Mouse (Mus musculus): ENCODE data around the gene 1110059E24Rik. TPM values are rescaled to one million over a fixed set of nuclear protein-coding genes. Genes with fewer than 3 reads are reported as not detected.

Gene 1110059E24Rik
- polyA plus RNA-seq, 1 experiment from 2014 or later: 19.6 TPM

DNA sequence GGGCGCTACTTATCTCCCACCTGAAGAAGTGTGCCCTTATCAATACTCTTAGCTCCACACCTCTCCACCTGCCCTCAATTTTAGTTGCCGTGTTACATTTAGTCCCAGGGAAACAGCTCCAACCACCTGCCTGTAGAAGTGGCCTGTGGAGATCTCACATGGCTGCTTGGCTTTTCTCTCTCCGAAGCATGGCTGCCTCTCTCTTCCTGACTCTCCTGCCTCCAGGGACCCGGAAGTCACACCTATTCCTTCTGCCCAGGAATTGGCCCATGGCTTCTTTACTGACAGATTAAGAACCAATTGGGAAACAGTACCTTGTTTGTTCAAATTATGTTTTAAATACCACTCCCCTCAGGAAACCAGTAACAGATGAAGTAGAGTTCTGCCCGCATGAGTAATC lies 86.3 kb downstream of the 1110059E24Rik start:
- Histone ChIP-seq H3K27ac (no peak overlapping the region), H3K27me3 (replicated peaks) (no peaks in the 10 kb centered on the region), H3K36me3 (no peaks in the 10 kb centered on the region), H3K4me2 (no peak overlapping the region), H3K4me1 (peaks cover 35% of the 10 kb centered on the region), H3K9ac (no peak overlapping the region), H3K9me3 (replicated peaks) (no peaks in the 10 kb centered on the region), H3K4me3 (no peak overlapping the region)
- no peak for ATAC-seq
- 72% methylated on average over 5 of the region's 5 CpGs for WGBS (ENCODE audit: insufficient replicate concordance)

DNA sequence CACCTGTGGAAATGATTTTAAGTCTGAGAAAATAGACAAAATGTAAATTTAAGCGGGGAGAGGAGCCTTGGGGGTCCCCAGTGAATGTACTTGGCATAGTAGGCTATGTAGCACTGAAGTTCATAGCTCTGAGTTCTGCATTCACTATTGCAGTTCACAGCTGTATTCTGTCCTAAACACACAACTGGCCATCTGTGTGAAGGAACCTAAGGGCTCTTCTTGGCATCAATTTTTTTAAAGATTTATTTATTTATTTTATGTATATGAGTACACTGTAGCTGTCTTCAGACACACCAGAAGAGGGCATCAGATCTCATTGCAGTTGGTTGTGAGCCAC lies 88.3 kb downstream of the 1110059E24Rik start:
- Histone ChIP-seq H3K4me3 (no peak overlapping the region), H3K27ac (no peak overlapping the region), H3K4me2 (no peak overlapping the region), H3K9ac (no peak overlapping the region), H3K9me3 (replicated peaks) (no peaks in the 10 kb centered on the region), H3K27me3 (replicated peaks) (no peaks in the 10 kb centered on the region), H3K36me3 (no peaks in the 10 kb centered on the region), H3K4me1 (peaks cover 29% of the 10 kb centered on the region)
- ATAC-seq: no peak
- 0% methylated on average over 1 of the region's 1 CpGs for WGBS (ENCODE audit: insufficient replicate concordance)

DNA sequence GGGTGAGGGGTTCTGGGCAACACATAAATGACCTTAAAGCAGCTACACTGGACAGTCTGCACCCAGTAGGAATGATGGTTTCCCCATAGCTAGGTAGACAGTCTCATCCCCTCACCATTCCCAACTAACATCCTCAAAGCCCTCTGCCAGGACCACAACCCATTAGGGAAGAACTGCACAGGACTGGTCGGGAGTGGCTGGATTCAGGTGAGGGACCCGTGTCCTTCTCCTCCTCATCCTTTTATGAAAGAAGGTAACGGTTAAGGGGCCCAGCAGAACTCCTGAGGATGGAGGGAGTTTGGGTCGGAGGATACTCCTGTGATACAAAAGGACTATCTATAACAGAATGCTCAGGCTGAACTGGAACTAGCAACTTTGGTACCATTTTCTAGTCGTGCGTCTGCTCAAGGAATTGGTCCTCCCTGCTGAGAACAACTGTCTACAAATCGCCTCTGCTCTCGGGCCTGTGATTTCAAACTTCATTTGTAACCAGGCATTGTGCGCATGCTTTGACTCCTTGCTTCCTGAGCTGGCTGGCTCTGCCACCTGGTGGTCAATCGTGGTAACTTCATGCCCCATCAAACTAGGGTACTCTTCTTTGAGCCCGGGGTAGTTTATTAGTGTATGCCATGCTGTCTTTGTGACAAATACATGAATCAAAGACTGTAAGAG lies 88.9 kb downstream of the 1110059E24Rik start:
- no peaks in the 10 kb centered on the region for H3K36me3 ChIP-seq
- ATAC-seq: no peak
- no peak overlapping the region for H3K9ac ChIP-seq
- H3K4me2 ChIP-seq: no peak overlapping the region
- H3K4me3 ChIP-seq: no peak overlapping the region
- no peaks in the 10 kb centered on the region for H3K9me3 ChIP-seq (replicated peaks)
- no peaks in the 10 kb centered on the region for H3K27me3 ChIP-seq (replicated peaks)
- no peak overlapping the region for H3K27ac ChIP-seq
- peaks cover 26% of the 10 kb centered on the region for H3K4me1 ChIP-seq
- 23% methylated on average over 11 of the region's 11 CpGs for WGBS (ENCODE audit: insufficient replicate concordance)

DNA sequence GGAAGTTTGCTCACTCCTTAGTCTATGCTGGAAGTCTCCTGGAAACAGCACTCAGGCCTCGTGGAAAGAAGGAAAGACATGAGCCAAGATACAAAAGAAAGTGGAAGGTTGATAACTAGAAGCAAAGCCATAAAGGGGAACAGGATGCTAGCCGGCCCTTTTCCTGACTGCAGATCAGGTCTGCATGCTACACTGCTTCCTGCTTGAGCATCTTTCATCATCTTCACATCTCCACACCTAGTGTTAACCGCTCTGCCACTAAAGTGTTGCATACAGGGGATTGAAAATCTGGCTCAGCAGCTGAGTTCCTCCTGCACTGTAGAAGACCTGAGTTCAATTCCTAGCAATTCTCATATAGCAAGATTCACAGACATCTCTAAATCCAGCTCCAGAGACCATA lies 89.8 kb downstream of the 1110059E24Rik start:
- H3K27me3 ChIP-seq (replicated peaks): no peaks in the 10 kb centered on the region
- no peak overlapping the region for H3K27ac ChIP-seq
- H3K4me1 ChIP-seq: peaks cover 18% of the 10 kb centered on the region; the same call in 1 of the 2 replicates
- no peak for ATAC-seq
- WGBS (ENCODE audit: insufficient replicate concordance): 33% methylated on average over 3 of the region's 3 CpGs
- H3K9me3 ChIP-seq (replicated peaks): no peaks in the 10 kb centered on the region
- no peak overlapping the region for H3K9ac ChIP-seq
- H3K36me3 ChIP-seq: no peaks in the 10 kb centered on the region
- H3K4me3 ChIP-seq: no peak overlapping the region
- no peak overlapping the region for H3K4me2 ChIP-seq

DNA sequence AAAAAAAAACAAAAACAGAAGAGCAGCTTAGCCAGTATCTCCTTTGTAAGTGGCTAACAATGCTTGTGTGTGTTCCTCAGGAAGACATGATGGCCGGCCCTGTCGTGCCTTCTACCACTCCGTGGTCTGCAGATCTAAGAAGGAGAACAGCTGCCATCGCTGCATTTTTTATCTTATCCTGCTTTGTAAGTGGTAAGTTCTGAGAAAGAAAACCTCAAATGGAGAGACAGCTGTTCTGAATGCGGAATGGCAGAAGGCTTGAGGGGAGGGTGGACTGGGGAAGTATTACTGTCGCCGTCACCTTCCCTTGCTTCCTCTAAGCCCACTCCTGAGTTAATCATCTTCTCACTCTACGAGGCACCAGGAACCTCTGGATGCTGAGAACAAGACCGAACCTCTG lies 100.0 kb downstream of the 1110059E24Rik start:
- H3K9ac ChIP-seq: no peak overlapping the region
- WGBS (ENCODE audit: insufficient replicate concordance): 47% methylated on average over 9 of the region's 9 CpGs
- ATAC-seq: no peak

DNA sequence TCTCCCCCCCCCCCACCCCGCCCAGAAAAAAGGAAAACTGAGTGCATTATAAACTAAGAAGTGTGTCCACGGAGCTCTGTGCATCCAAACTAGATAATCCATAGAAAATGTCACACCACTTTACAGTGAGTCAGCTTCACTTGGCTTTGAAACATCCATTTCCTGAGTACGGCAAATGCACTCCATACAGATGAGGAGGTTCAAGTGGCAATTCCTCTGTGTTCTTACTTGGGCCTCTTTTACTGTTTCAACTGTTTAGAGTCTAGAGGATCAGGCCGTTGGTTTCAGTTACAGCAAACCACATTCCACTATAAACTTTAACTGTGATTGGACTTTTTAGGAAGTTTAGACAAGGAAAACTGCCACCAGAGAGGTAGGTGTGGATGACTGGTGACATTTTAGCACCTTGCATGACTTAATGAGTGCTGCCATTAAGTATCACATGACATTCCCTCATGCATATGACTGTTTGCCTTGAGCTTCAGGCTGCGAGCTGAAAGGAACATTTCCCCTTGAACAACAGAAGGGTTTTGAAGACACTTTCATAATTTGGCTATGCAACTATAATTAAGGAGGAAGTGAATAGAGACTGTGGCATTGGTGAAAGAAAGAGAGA lies 100.7 kb downstream of the 1110059E24Rik start:
- Histone ChIP-seq H3K27me3 (replicated peaks) (no peaks in the 10 kb centered on the region), H3K4me2 (no peak overlapping the region), H3K9me3 (replicated peaks) (no peaks in the 10 kb centered on the region), H3K27ac (no peak overlapping the region), H3K4me3 (no peak overlapping the region), H3K36me3 (no peaks in the 10 kb centered on the region), H3K4me1 (no peaks in the 10 kb centered on the region), H3K9ac (no peak overlapping the region)
- WGBS (ENCODE audit: insufficient replicate concordance): 58% methylated on average over 5 of the region's 5 CpGs
- ATAC-seq: no peak

More for the DNA sequence above, 100.0 kb downstream of the 1110059E24Rik start:
- Histone ChIP-seq H3K27ac (no peak overlapping the region), H3K4me3 (no peak overlapping the region), H3K27me3 (replicated peaks) (no peaks in the 10 kb centered on the region), H3K9me3 (replicated peaks) (no peaks in the 10 kb centered on the region), H3K4me1 (no peaks in the 10 kb centered on the region), H3K36me3 (no peaks in the 10 kb centered on the region), H3K4me2 (no peak overlapping the region)

DNA sequence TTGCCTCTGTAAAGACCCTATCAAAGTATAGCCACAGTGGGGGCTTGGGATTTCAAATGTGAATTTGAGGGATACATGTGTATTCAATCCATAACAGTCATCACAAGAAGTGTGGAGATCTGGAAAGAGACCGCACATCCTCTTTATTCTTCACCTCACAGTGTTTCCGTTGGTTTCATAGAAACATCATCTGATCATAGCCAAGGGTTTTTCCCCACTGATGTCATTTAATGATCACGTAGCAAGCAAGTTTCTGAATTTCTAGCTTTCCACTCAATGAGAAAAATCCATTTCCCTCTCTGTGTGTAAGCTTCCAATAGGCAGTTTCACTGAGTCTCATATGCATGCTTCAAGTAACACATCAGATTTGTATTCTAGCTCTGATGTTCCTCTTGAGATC lies 103.1 kb downstream of the 1110059E24Rik start:
- H3K4me1 ChIP-seq: no peaks in the 10 kb centered on the region
- H3K9me3 ChIP-seq (replicated peaks): no peaks in the 10 kb centered on the region
- 72% methylated on average over 3 of the region's 3 CpGs for WGBS (ENCODE audit: insufficient replicate concordance)
- no peak overlapping the region for H3K4me2 ChIP-seq
- H3K27ac ChIP-seq: no peak overlapping the region
- H3K27me3 ChIP-seq (replicated peaks): no peaks in the 10 kb centered on the region
- no peak overlapping the region for H3K4me3 ChIP-seq
- H3K36me3 ChIP-seq: no peaks in the 10 kb centered on the region
- no peak overlapping the region for H3K9ac ChIP-seq
- no peak for ATAC-seq

- Histone ChIP-seq H3K27me3 (replicated peaks) (no peaks in the 10 kb centered on the region), H3K36me3 (no peaks in the 10 kb centered on the region), H3K4me1 (no peaks in the 10 kb centered on the region), H3K9me3 (replicated peaks) (no peaks in the 10 kb centered on the region), H3K9ac (no peak overlapping the region), H3K27ac (no peak overlapping the region), H3K4me2 (no peak overlapping the region), H3K4me3 (no peak overlapping the region)
- ATAC-seq: no peak
- WGBS (ENCODE audit: insufficient replicate concordance): 58% methylated on average over 3 of the region's 3 CpGs
Observed at GRCm38 (mm10) chr19:21548947-21549346, 103.8 kb downstream of the 1110059E24Rik start.

DNA sequence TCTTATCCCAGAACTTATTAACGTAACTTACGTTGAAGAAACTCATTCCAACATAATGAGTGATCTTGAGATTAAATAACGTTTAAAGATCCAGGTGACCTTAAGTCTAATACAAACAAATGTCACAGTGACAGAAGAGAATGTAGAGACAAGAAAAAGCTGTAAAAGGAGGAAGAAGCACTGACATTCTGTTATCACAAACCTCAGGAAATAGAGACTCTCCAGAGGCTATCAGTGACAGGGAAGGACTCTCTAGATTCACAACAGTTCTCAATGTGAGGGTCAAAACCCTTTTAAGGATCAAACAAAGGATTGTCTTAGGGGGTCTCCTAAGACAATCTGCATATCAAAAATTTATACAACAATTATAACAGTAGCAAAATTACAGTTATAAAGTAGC lies 115.7 kb downstream of the 1110059E24Rik start:
- no peak overlapping the region for H3K4me3 ChIP-seq
- no peak overlapping the region for H3K27ac ChIP-seq
- H3K36me3 ChIP-seq: no peaks in the 10 kb centered on the region
- H3K4me2 ChIP-seq: no peak overlapping the region
- 48% methylated on average over 3 of the region's 3 CpGs for WGBS (ENCODE audit: insufficient replicate concordance)
- H3K9me3 ChIP-seq (replicated peaks): no peaks in the 10 kb centered on the region
- ATAC-seq: no peak
- H3K27me3 ChIP-seq (replicated peaks): no peaks in the 10 kb centered on the region
- no peak overlapping the region for H3K9ac ChIP-seq
- no peaks in the 10 kb centered on the region for H3K4me1 ChIP-seq

Other genes starting within 250 kb of the 1110059E24Rik start
- 0.30 and 0.50 TPM in 2 replicates for gene Gda, start 179.5 kb downstream of the 1110059E24Rik start, polyA plus RNA-seq (2016; fragmentation: Nextera tagmentation; extraction: Ambion mirVana)
- 12.6 and 12.9 TPM in 2 replicates for gene Abhd17b, start 209 bp upstream of the 1110059E24Rik start, polyA plus RNA-seq (2016; fragmentation: Nextera tagmentation; extraction: Ambion mirVana)
- gene Cemip2, start 125.4 kb upstream of the 1110059E24Rik start, polyA plus RNA-seq (2016; fragmentation: Nextera tagmentation; extraction: Ambion mirVana): 13.7 and 15.0 TPM in 2 replicates

Data from liver, embryonic 12.5 days (tissue).